Mouse (Mus musculus): ENCODE data around the gene Cfap74. TPM values are rescaled to one million over a fixed set of nuclear protein-coding genes. Genes with fewer than 3 reads are reported as not detected.

The Cfap74 gene
- 5.1 and 5.3 TPM in 2 replicates for polyA plus RNA-seq (2021; fragmentation: Nextera tagmentation)
- long read RNA-seq, experiment 1, transcript Cfap74-204 (5 exons, 2,365 nt), result major isoform, 8 of 14 reads
- long read RNA-seq, experiment 1, partial matches to known transcripts, result 2 of 14 reads
- long read RNA-seq, experiment 1, other reads (novel, unspliced or antisense), result 3 of 14 reads
- long read RNA-seq, experiment 2, transcript Cfap74-204 (5 exons, 2,365 nt), result major isoform, 26 of 49 reads
- long read RNA-seq, experiment 2, partial matches to known transcripts, result 2 of 49 reads
- long read RNA-seq, experiment 2, other reads (novel, unspliced or antisense), result 21 of 49 reads

DNA sequence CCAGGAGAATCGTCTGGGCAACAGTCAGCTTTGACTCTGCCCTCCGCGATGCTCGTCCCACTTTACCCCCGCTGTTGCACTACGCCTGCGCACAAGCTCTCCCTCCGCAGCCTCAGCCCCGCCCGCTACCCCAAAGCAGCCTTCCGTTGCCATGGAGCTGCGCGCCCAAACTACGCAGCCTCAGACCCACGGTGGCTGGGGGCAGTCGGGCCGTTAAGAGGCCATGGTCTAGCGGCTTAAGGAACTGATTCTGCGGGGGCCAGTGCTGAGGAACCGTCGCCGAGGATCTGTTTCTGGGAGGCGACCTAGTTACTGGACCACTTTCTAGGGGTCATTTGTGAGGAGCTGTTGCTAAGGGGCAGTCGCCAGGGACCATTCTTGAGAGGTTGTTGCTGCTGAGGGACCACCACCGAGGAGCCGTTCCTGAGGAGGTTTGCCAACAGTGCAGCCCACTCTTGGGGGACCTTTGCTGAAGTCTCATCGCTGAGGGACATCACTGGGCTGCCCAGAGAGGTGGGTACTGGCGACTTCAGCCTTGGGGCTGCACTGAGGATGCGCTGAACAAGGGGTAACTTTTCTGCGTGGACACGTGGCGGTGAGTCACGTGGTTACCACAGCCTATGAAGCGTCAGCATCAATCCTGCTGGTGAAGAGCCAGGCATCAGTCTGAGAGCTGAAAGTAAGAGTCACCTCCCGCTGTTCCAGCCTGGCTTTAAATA is at the start of gene Cfap74:
Cfap74 (plus strand) TSS at position 133 of the 719 bp plus-strand sequence.

DNA sequence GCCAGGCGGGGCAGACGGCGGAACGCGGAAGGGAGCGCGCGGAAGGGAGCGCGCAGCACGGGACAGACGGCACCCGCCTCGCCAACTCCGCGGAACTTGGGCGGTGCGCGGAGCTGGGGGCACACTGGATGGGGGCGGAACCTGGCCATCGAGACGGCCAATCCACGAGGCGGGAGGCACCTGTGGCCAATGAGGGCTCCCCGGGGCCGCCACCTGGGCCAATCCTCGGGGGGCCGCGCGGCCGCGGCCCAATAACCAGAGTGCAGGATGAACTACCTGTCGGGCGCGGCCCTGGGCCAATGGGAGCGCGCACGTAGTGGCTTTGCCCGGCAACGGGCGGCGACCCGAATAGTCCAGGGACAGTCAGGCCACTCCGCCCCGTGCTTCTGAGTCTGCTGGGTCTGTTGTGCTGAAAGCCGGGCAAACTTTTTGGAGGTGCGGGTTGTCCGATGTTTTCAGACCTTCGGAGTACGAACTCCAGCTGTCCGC is 47.6 kb upstream of the Cfap74 start, which contains the start of gene Prkcz:
Prkcz (minus strand) TSS at position 59 of the 489 bp plus-strand sequence.

GRCm38 (mm10) chr4:155397511-155398221 is 11.3 kb upstream of the Cfap74 start, which contains the start of gene Gabrd:
Gene Gabrd, minus strand, starts transcription at chr4:155398112.

DNA sequence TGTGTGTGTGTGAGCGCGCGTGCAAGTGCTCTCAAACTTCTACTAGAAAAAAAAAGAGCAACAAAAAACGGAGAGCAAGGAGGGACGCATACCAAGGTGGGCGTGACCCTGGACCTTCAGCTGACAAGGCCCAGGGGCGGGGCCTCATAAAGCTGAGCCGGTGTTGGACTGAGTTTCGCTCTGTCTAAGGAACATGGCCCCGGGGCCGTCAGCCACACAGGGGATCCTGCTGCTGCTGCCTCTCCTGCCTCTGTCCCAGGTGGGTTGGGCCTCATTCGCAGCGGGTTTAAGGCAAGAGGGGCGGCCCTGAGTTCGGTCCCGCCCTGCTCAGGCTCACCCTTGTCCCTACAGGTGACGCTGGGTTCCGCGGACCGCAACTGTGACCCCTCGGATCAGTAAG is 60.0 kb downstream of the Cfap74 start, which contains the start of gene Tmem52:
Tmem52 (plus strand) TSS at position 163 of the 400 bp plus-strand sequence.

GRCm38 (mm10) chr4:155490990-155491504 is 82.1 kb downstream of the Cfap74 start, which contains the start of gene Gnb1:
Gene Gnb1, plus strand, starts transcription at chr4:155491361.

Other genes with a start within 250 kb of the Cfap74 start
- 15.4 and 15.8 TPM in 2 replicates for gene Ski, start 186.6 kb upstream of the Cfap74 start, polyA plus RNA-seq (2021; fragmentation: Nextera tagmentation)
- gene Faap20, start 159.4 kb upstream of the Cfap74 start, polyA plus RNA-seq (2021; fragmentation: Nextera tagmentation), result 34.0 and 38.9 TPM in 2 replicates
- gene Prkcz, start 47.8 kb upstream of the Cfap74 start, polyA plus RNA-seq (2021; fragmentation: Nextera tagmentation), result 92.9 and 103 TPM in 2 replicates
- 30.7 and 34.2 TPM in 2 replicates for gene Gabrd, start 11.1 kb upstream of the Cfap74 start, polyA plus RNA-seq (2021; fragmentation: Nextera tagmentation)
- 7.6 and 8.3 TPM in 2 replicates for gene Tmem52, start 59.9 kb downstream of the Cfap74 start, polyA plus RNA-seq (2021; fragmentation: Nextera tagmentation)
- 837 and 1,392 TPM in 2 replicates for gene Gnb1, start 82.2 kb downstream of the Cfap74 start, polyA plus RNA-seq (2021; fragmentation: Nextera tagmentation)
- gene Nadk, start 153.2 kb downstream of the Cfap74 start, polyA plus RNA-seq (2021; fragmentation: Nextera tagmentation), result 58.4 and 62.6 TPM in 2 replicates
- gene Slc35e2, start 192.2 kb downstream of the Cfap74 start, polyA plus RNA-seq (2021; fragmentation: Nextera tagmentation), result 26.4 and 31.2 TPM in 2 replicates
- gene Cdk11b, start 215.7 kb downstream of the Cfap74 start, polyA plus RNA-seq (2021; fragmentation: Nextera tagmentation), result 35.4 and 39.2 TPM in 2 replicates
- gene Gm10563, start 236.2 kb downstream of the Cfap74 start, polyA plus RNA-seq (2021; fragmentation: Nextera tagmentation), result not detected in 2 replicates
- gene Mmp23, start 244.2 kb downstream of the Cfap74 start, polyA plus RNA-seq (2021; fragmentation: Nextera tagmentation), result 0.45 and 0.87 TPM in 2 replicates

All from layer of hippocampus, adult 6 months (tissue).